Mouse (Mus musculus) neural tube, postnatal 0 days (tissue): ENCODE results near the gene S100a3. TPM values are rescaled to one million over a fixed set of nuclear protein-coding genes. Genes with fewer than 3 reads are reported as not detected.

ENCODE experiments used
- polyA plus RNA-seq: library from polyadenylated mRNA; unstranded; fragments of >200 nt; fragmentation: Nextera tagmentation; extraction: Ambion mirVana; gene quantifications from 2 replicates; pipeline ENCODE4 v1.2.1, GENCODE M21; 2015

S100a3 gene
- polyA plus RNA-seq = 5.1 TPM in 2 replicates

DNA sequence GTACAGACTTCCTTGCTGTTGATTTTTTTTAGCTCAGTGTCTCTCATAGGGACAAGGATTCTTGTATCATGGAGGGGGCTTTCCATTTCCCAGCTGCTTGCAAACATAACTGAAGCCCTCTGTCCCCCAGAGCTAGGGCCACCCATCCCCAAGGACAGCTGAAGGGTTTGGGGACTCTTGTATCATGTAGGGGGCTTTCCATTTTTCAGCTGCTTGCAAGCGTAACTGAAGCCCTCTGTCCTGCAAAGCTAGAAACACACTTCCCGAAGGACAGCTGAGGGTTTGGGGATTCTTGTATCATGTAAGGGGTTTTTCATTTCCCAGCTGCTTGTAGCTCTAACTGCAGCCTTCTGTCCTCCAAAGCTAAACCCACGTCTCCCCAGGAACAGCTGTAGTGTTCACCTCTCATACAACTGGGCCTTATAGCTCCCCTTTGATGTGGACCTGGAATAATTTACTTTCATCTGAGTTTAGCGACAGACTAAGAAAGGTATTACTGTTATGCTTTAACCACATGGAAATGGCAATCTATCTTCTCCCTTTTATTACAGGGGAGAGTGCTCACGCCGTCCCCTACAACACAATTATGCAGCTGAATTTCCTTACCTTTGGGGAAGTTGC is at the start of gene S100a3:
Gene S100a3 (plus strand): TSS at position 571 of the 621 bp plus-strand sequence.

DNA sequence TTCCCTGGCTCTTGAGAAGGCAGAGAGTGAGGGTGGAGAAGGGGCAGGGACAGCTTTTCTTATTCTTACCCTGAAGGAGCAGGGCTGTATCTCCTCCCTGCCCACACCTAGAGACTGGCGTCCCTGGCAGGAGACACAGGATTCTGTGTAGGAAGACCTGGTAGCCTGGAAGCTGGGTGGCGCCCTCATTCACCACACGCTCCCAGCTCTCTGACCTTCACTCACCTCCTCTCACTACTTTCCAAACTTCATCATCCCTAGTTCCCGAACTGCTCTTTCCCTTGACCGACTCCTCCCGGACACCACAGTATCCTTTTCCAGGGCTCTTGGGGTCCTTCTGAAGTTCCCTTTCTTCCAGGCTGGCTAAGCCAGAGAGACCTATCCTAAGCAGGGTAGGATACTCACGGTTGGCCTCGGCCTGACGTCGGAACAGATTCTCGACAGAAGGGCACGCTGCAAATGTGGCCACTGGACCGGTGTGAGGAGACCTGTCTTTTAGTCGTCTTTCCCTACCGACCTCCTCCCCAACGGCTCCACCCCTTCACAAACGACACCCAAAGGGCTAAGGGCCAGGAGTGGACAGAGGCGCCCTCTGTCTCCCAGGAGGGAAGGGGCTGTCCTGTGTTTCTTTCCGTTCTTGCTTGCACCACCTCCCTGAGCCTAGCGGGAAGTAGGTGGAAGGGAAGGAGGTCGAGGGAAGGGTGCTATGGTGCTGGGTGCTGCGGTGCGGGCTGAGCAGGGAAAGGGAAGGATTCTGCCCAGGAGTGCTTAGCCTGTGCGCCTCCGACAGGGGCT is 46.4 kb upstream of the S100a3 start, which contains the start of the genes S100a1 and S100a13:
Gene S100a1 (minus strand): TSS at position 597 of the 795 bp plus-strand sequence.
Gene S100a13 (plus strand): TSS at position 640 of the 795 bp plus-strand sequence.

DNA sequence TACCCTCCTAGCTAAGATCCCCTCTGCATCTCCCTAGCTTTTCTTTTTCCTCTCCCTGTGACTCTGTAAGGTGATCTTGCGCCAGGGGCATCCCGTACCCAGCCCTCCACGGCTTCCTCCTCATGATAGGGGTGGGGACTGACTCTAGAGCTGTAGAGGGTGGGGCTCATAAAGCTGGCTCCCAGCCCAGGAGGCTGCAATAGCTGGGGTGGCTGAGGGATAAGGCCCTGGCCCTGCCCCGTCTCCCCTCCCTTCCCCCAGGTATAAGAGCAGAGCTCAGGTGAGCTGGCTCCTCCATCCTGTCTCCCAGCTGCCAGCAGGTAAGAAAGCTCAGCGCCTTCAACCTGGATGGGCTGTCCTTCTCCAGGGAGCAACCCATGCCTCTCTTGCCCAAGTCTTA is 33.8 kb upstream of the S100a3 start, which contains the start of gene S100a14:
Gene S100a14 (plus strand): TSS at position 277 of the 400 bp plus-strand sequence.

DNA sequence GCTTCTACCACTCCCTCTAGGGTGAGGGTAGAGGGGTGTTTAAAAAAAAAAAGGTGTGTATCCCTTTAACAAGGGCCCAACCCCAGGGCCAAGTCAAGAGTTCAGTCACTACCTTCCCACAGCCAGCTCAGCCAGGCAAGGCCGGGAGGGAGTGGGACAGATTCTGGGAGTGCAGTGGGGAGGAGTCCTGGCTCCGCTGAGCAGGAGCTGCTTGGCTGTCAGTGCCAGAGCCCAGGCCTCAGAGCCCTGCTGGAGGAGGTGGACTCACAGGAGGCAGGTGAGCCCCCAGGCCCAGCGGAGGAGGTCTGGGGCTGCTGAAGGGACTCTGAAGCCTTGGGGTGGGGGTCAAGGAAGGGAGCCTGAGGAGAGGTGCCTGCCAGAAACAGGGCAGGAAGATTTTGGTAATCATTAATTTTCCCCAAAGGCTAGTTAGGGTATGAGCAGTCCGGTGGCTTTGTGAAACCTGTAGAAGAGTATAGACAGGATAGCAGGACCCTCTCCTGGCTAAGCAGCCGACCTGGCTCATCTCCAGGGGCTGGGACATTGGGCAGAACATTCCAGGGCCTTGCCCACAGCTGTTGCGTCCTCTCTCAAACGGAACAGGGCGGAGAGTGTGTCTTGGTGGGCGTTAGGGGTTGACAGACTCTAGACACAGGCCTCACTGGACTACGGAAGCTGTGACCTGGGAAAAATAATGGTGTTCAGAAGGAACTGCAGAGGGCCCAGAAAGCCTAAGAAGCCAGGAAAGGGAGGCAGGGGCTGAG is 23.1 kb upstream of the S100a3 start, which contains the start of gene S100a16:
Gene S100a16 (plus strand): TSS at position 114 of the 764 bp plus-strand sequence.

DNA sequence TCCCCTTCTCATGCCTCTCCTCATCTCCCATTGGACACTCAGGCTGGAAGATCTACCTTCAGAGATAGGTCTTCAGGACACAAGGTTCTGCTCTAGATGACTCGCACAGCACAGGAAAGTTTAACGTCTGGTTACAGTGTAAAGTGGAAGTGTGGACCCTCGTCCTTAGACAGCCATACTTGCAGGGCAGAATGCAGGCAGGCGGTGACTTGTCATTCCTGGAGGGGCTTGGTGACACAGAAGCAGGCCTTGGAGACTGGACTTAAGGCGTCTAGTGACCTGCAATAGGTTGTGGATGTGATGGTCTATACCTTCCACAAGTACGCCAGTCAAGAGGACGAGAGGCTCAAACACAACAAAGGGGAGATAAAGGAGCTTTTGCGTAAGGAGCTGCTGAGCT is 29.6 kb downstream of the S100a3 start, which contains the start of gene S100a2:
Gene S100a2 (plus strand): TSS at position 301 of the 400 bp plus-strand sequence.

DNA sequence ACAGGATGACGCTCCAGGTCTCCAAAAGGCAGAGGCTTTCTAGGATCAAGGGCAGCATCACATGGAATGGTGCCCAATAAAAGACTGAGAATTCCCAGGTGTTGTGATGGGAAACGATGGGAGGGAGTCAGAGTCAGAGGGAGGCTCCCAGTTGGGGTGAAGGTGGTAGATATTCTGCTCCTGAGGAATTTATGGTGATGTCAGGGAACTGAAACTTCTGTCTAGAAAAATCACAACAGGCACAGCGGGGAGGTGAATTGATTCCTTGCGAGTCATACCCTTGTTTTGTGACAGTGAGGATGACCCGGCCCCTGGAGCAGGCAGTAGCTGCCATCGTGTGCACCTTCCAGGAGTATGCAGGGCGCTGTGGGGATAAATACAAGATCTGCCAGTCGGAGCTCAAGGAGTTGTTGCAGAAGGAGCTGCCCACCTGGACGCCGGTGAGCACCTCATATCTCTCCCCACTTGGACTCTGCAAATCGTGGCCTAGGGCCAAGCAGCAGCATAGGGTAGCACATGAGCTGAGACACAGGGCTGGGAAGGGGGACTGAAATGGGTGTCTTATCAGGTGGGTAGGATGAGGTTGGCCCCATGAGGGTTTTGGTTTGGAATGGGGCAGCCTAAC is 41.2 kb downstream of the S100a3 start, which contains the start of gene Gm42674:
Gene Gm42674 (plus strand): TSS at position 419 of the 625 bp plus-strand sequence.

DNA sequence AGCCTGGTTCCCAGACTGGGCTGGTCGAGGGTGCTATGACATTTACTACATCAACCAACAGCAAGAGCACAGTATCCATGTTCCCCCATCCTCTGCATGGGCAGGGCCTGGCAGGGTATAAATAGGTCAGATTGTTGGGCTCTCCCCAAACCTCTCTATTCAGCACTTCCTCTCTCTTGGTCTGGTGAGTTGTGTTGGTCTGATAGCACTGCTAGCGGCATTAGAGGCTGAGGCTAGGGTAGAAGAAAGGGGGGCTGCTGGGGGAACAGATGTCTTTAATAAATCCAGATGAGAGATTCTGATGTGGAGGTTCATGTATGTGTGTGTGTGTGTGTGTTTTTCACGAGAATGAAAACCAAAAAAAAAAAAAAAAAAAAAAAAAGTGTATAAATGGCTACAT is 43.2 kb downstream of the S100a3 start, which contains the start of gene S100a4:
Gene S100a4 (plus strand): TSS at position 149 of the 400 bp plus-strand sequence.

DNA sequence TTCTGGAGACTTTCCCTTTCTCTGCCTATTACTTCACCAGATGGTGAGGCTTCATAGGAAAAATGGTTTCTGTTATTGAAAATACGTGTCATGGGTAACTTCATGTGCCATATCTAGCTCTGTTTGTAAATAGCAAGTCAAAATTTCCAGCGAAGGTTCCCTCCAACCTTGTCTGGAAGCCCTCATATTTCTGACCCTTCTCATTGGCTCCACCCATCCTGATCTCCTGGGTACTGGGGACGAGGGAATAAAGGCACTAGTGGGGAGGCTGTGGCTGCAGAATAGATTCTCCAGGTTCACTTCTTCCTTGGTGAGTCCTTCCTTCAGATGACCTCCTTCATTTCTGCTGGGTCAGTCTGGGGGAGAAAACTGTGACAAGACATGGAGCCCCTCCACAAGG is 47.8 kb downstream of the S100a3 start, which contains the start of gene S100a5:
Gene S100a5 (plus strand): TSS at position 301 of the 400 bp plus-strand sequence.

DNA sequence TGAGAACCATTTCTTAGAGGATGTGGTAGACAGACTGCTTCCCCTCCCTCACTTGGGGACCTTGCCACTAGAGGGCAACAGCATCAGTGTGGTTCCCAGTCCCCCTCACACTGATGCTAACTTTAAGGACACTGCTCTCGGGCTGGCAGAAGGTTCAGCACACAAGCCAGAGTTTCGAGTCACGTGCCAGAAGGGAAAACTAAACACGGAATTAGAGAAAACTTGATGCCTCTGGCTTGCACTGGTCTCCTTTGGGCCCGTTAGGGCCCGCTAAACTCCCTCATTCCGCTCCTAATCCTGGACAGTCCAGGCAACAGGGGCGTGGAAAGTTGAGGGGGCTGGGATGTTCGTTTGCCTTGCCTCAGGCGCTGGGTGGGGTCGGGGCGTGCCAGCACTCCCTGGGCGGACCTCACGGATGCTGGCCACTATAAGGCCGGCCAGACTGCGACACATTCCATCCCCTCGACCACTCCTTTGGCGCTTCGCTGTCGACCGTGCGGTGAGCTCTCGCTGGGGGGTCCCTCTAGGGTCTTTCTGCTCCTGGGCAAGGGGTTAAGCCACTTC is 52.4 kb downstream of the S100a3 start, which contains the start of gene S100a6:
Gene S100a6 (plus strand): TSS at position 155 of the 564 bp plus-strand sequence.

Other genes starting within 250 kb of the S100a3 start
- gene Slc27a3, start 170.6 kb upstream of the S100a3 start, polyA plus RNA-seq = 32.3 and 32.4 TPM in 2 replicates
- 19.9 and 23.1 TPM in 2 replicates for gene Ints3, start 127.0 kb upstream of the S100a3 start, polyA plus RNA-seq
- 2.8 and 3.6 TPM in 2 replicates for gene Npr1, start 94.7 kb upstream of the S100a3 start, polyA plus RNA-seq
- gene Ilf2, start 84.5 kb upstream of the S100a3 start, polyA plus RNA-seq = 150 and 158 TPM in 2 replicates
- 107 and 109 TPM in 2 replicates for gene Snapin, start 69.5 kb upstream of the S100a3 start, polyA plus RNA-seq
- gene Chtop, start 51.1 kb upstream of the S100a3 start, polyA plus RNA-seq = 148 and 149 TPM in 2 replicates
- 121 and 135 TPM in 2 replicates for gene S100a1, start 46.2 kb upstream of the S100a3 start, polyA plus RNA-seq
- 50.6 and 58.5 TPM in 2 replicates for gene S100a13, start 46.1 kb upstream of the S100a3 start, polyA plus RNA-seq
- not detected in 2 replicates for gene S100a14, start 33.7 kb upstream of the S100a3 start, polyA plus RNA-seq
- 145 and 153 TPM in 2 replicates for gene S100a16, start 23.3 kb upstream of the S100a3 start, polyA plus RNA-seq
- not detected in 2 replicates for gene S100a2, start 29.7 kb downstream of the S100a3 start, polyA plus RNA-seq
- not detected in 2 replicates for gene Gm42674, start 41.3 kb downstream of the S100a3 start, polyA plus RNA-seq
- gene S100a4, start 43.2 kb downstream of the S100a3 start, polyA plus RNA-seq = 6.7 and 10.3 TPM in 2 replicates
- not detected in 2 replicates for gene S100a5, start 47.9 kb downstream of the S100a3 start, polyA plus RNA-seq
- gene S100a6, start 52.3 kb downstream of the S100a3 start, polyA plus RNA-seq = 129 and 201 TPM in 2 replicates
- not detected in 2 replicates for gene S100a7a, start 93.4 kb downstream of the S100a3 start, polyA plus RNA-seq
- gene S100a8, start 108.4 kb downstream of the S100a3 start, polyA plus RNA-seq = 11.8 and 22.1 TPM in 2 replicates
- 7.1 and 12.3 TPM in 2 replicates for gene S100a9, start 135.1 kb downstream of the S100a3 start, polyA plus RNA-seq
- gene Pglyrp4, start 166.3 kb downstream of the S100a3 start, polyA plus RNA-seq = not detected in 2 replicates
- gene Gm5849, start 217.3 kb downstream of the S100a3 start, polyA plus RNA-seq = not detected in 2 replicates